Mouse (Mus musculus) MEL (cell line): ENCODE data around the gene Emp3. TPM values are rescaled to one million over a fixed set of nuclear protein-coding genes. Genes with fewer than 3 reads are reported as not detected.

ENCODE experiments used
- DNase-seq: peaks from one replicate; pipeline ENCODE4 v3.0.0; 2011; ENCODE audit warnings: low read depth, low spot score
- H3K27ac ChIP-seq: 2 replicates; pipeline ENCODE4 v1.5.1; 2012; ENCODE audit warnings: low read depth, mild to moderate bottlenecking, control low read depth, low read length, moderate library complexity; ENCODE audit not compliant: control insufficient read depth
- H3K27me3 ChIP-seq, 2 experiments: fragments of 150-350 bp in 1 of 2; sonication (generic) in 1 of 2; 2 replicates each; pipeline ENCODE4 v1.6.1; 2012; ENCODE audit warnings: low read length in 2 of 2, mild to moderate bottlenecking in 2 of 2, improper control_type of control experiment in 1 of 2, moderate library complexity in 1 of 2; ENCODE audit not compliant: insufficient read depth in 2 of 2, control insufficient read depth in 1 of 2
- H3K36me3 ChIP-seq, 2 experiments: 2 replicates each; pipeline ENCODE4 v1.6.1; 2012 to 2014; ENCODE audit warnings: low read length in 2 of 2, improper control_type of control experiment in 1 of 2, inconsistent platforms in 1 of 2, mild to moderate bottlenecking in 1 of 2; ENCODE audit not compliant: insufficient read depth in 2 of 2, control insufficient read depth in 1 of 2
- H3K4me1 ChIP-seq, 2 experiments: fragments of 150-350 bp in 1 of 2; sonication (generic) in 1 of 2; 2 replicates each; pipeline ENCODE4 v1.6.1; 2012; ENCODE audit warnings: low read length in 2 of 2, improper control_type of control experiment in 1 of 2, mild to moderate bottlenecking in 1 of 2; ENCODE audit not compliant: insufficient read depth in 2 of 2, control insufficient read depth in 1 of 2
- H3K4me3 ChIP-seq, 2 experiments: fragments of 150-350 bp in 1 of 2; sonication (generic) in 1 of 2; 2 replicates each; pipeline ENCODE4 v1.5.1; 2012; ENCODE audit warnings: low read depth in 2 of 2, low read length in 2 of 2, mild to moderate bottlenecking in 2 of 2, moderate library complexity in 2 of 2, control low read depth in 1 of 2, improper control_type of control experiment in 1 of 2; ENCODE audit not compliant: control insufficient read depth in 1 of 2, insufficient read depth in 1 of 2
- H3K79me2 ChIP-seq: 2 replicates; pipeline ENCODE4 v1.6.1; 2012; ENCODE audit warnings: mild to moderate bottlenecking, low read length, moderate library complexity; ENCODE audit not compliant: control insufficient read depth, poor library complexity, insufficient read depth
- H3K9ac ChIP-seq: 2 replicates; pipeline ENCODE4 v1.6.1; 2012; ENCODE audit warnings: low read depth, mild to moderate bottlenecking, control low read depth, low read length, moderate library complexity; ENCODE audit not compliant: control insufficient read depth, poor library complexity, severe bottlenecking
- H3K9me3 ChIP-seq: fragments of 150-350 bp; sonication (generic); replicated peaks from 2 replicates; pipeline ENCODE4 v1.6.1; 2012; ENCODE audit warnings: mild to moderate bottlenecking, low read length, improper control_type of control experiment, moderate library complexity; ENCODE audit not compliant: insufficient read depth
- CHD2 ChIP-seq: IDR thresholded peaks from 2 replicates; pipeline ENCODE4 v1.6.1; 2011; ENCODE audit warnings: low read length, improper control_type of control experiment
- EP300 ChIP-seq, 2 experiments: IDR thresholded peaks; 2 replicates each; pipeline ENCODE4 v1.6.1; 2011; ENCODE audit warnings: improper control_type of control experiment in 2 of 2, low read length in 2 of 2, low read depth in 1 of 2, mild to moderate bottlenecking in 1 of 2
- ETS1 ChIP-seq: IDR thresholded peaks from 2 replicates; pipeline ENCODE4 v1.6.1; 2012; ENCODE audit warnings: low read depth, mild to moderate bottlenecking, inconsistent platforms, low read length, improper control_type of control experiment, moderate library complexity
- GABPA ChIP-seq: IDR thresholded peaks from 2 replicates; pipeline ENCODE4 v1.6.1; 2012; ENCODE audit warnings: low read depth, mild to moderate bottlenecking, inconsistent platforms, low read length, improper control_type of control experiment, moderate library complexity
- KAT2A ChIP-seq: conservative IDR thresholded peaks from 2 replicates; pipeline ENCODE4 v1.6.1; 2012; ENCODE audit warnings: low read depth, low read length, improper control_type of control experiment, inconsistent platforms
- MAZ ChIP-seq: IDR thresholded peaks from 2 replicates; pipeline ENCODE4 v1.6.1; 2012; ENCODE audit warnings: low read depth, mild to moderate bottlenecking, inconsistent platforms, low read length, improper control_type of control experiment
- MEF2A ChIP-seq: IDR thresholded peaks from 2 replicates; pipeline ENCODE4 v1.6.1; 2014; ENCODE audit warnings: low read depth, mild to moderate bottlenecking, inconsistent platforms, low read length, improper control_type of control experiment; ENCODE audit not compliant: poor library complexity, insufficient replicate concordance, severe bottlenecking; ENCODE audit errors: extremely low read depth
- MYB ChIP-seq: IDR thresholded peaks from 2 replicates; pipeline ENCODE4 v1.6.1; 2011; ENCODE audit warnings: mild to moderate bottlenecking, low read depth, low read length, improper control_type of control experiment
- MYC ChIP-seq: IDR thresholded peaks from 2 replicates; pipeline ENCODE4 v1.6.1; 2011; ENCODE audit warnings: low read depth, mild to moderate bottlenecking, low read length, improper control_type of control experiment, moderate library complexity
- NELFE ChIP-seq: IDR thresholded peaks from 2 replicates; pipeline ENCODE4 v1.6.1; 2011; ENCODE audit warnings: low read depth, low read length, improper control_type of control experiment
- POLR2A ChIP-seq, 2 experiments: IDR thresholded peaks; 2 replicates each; pipeline ENCODE4 v1.6.1; 2011 to 2012; ENCODE audit warnings: low read length in 2 of 2, mild to moderate bottlenecking in 2 of 2, control low read depth in 1 of 2, improper control_type of control experiment in 1 of 2, low read depth in 1 of 2, moderate library complexity in 1 of 2; ENCODE audit not compliant: control insufficient read depth in 1 of 2, insufficient read depth in 1 of 2, poor library complexity in 1 of 2
- POLR2AphosphoS5 ChIP-seq: IDR thresholded peaks from 2 replicates; pipeline ENCODE4 v1.6.1; 2012; ENCODE audit warnings: low read depth, borderline replicate concordance, mild to moderate bottlenecking, inconsistent platforms, low read length, moderate library complexity, mixed read lengths
- RCOR1 ChIP-seq: IDR thresholded peaks from 2 replicates; pipeline ENCODE4 v1.6.1; 2012; ENCODE audit warnings: low read depth, mild to moderate bottlenecking, inconsistent platforms, low read length, improper control_type of control experiment
- SIN3A ChIP-seq: IDR thresholded peaks from 2 replicates; pipeline ENCODE4 v1.6.1; 2012; ENCODE audit warnings: low read length, improper control_type of control experiment, inconsistent platforms
- TBP ChIP-seq: IDR thresholded peaks from 2 replicates; pipeline ENCODE4 v1.8.0; 2011; ENCODE audit warnings: low read depth, low read length, improper control_type of control experiment
- TCF12 ChIP-seq: IDR thresholded peaks from 2 replicates; pipeline ENCODE4 v1.6.1; 2014; ENCODE audit warnings: low read depth, mild to moderate bottlenecking, inconsistent platforms, low read length, improper control_type of control experiment, moderate library complexity
- UBTF ChIP-seq: IDR thresholded peaks from 2 replicates; pipeline ENCODE4 v1.6.1; 2012; ENCODE audit warnings: low read depth, mild to moderate bottlenecking, inconsistent platforms, low read length, improper control_type of control experiment, moderate library complexity, borderline replicate concordance; ENCODE audit not compliant: insufficient read depth
- USF1 ChIP-seq: IDR thresholded peaks from 2 replicates; pipeline ENCODE4 v1.6.1; 2014; ENCODE audit warnings: low read depth, mild to moderate bottlenecking, inconsistent platforms, low read length, improper control_type of control experiment, moderate library complexity
- USF2 ChIP-seq, 2 experiments: IDR thresholded peaks; 2 replicates each; pipeline ENCODE4 v1.6.1; 2011 to 2012; ENCODE audit warnings: improper control_type of control experiment in 2 of 2, low read length in 2 of 2, borderline replicate concordance in 1 of 2, inconsistent platforms in 1 of 2, low read depth in 1 of 2, mild to moderate bottlenecking in 1 of 2; ENCODE audit not compliant: insufficient read depth in 1 of 2
- ZKSCAN1 ChIP-seq: IDR thresholded peaks from 2 replicates; pipeline ENCODE4 v1.6.1; 2012; ENCODE audit warnings: low read depth, mild to moderate bottlenecking, inconsistent platforms, low read length, improper control_type of control experiment, moderate library complexity
- ZMIZ1 ChIP-seq: IDR thresholded peaks from 2 replicates; pipeline ENCODE4 v1.6.1; 2012; ENCODE audit warnings: low read depth, mild to moderate bottlenecking, inconsistent platforms, low read length, improper control_type of control experiment, moderate library complexity
- ZNF384 ChIP-seq: IDR thresholded peaks from 2 replicates; pipeline ENCODE4 v1.6.1; 2012; ENCODE audit warnings: low read depth, mild to moderate bottlenecking, inconsistent platforms, low read length, improper control_type of control experiment
- polyA plus RNA-seq, 2 experiments: library from polyadenylated mRNA; stranded (reverse) in 1 of 2; unstranded in 1 of 2; fragments of >175 nt in 1 of 2; fragments of >200 nt in 1 of 2; gene quantifications; 2 replicates each; pipeline versions ENCODE4 v1.2.1 to v1.2.4; 2012; ENCODE audit warnings: low replicate concordance in 2 of 2, low read depth in 1 of 2; ENCODE audit not compliant: insufficient read length in 2 of 2, insufficient read depth in 1 of 2, missing spikeins in 1 of 2
- total RNA-seq: library from RNA; depleted of rRNA; stranded (reverse); fragments of 300-350 nt; gene quantifications from 2 replicates; pipeline ENCODE4 v1.2.3, GENCODE M21; 2012

Emp3 gene
- total and polyA plus RNA-seq, 3 experiments = 75.0 to 111 TPM; not detected in 1

DNA sequence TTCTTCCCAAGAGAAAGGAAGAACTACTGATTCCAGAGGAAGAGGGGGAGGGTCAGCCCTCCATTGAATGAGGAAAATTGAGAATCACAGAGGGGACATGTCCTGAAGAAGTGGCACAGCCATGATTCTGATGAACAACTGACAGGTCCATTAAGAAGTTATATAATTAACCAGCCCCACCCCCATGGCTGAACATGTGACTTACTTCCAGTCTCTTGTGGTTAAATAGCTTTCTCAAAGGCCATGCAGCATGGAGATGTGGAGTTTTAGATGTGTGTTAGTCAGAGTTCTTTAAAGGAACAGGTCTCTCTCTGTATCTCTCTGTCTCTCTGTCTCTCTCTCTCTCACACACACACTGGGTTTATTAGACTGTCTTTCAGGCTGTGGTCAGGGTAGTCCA is 12.8 kb downstream of the Emp3 start:
- H3K79me2 ChIP-seq = no peaks in the 10 kb centered on the region
- H3K4me3 ChIP-seq = no peak overlapping the region
- TF ChIP-seq MEF2A = no peak
- TF ChIP-seq USF2 (IDR thresholded peaks at IDR 0.05; ENCODE audit: borderline replicate concordance in 1 of 2, insufficient read depth in 1 of 2, low read depth in 1 of 2, low read length in 2 of 2) = no peak
- TF ChIP-seq MYC = no peak
- TF ChIP-seq USF1 = peak; percentile 48; the same call in 1 of the 2 replicates
- TF ChIP-seq CHD2 = no peak
- H3K27ac ChIP-seq = no peak overlapping the region
- H3K9me3 ChIP-seq = no peaks in the 10 kb centered on the region
- no peak overlapping the region for H3K9ac ChIP-seq
- H3K27me3 ChIP-seq = no peaks in the 10 kb centered on the region
- no peaks in the 10 kb centered on the region for H3K4me1 ChIP-seq
- 0 out of 4 replicates have a peak, but pooled peaks cover 0 to 2% of the 10 kb centered on the region in 2 experiments for H3K36me3 ChIP-seq
- DNase-seq = no peak

GRCm38 (mm10) chr7:45906622-45907021 is 14.6 kb downstream of the Emp3 start:
- no peak for DNase-seq
- Histone ChIP-seq H3K4me3 (no peak overlapping the region), H3K79me2 (no peaks in the 10 kb centered on the region), H3K4me1 (no peaks in the 10 kb centered on the region), H3K9ac (no peak overlapping the region), H3K27ac (no peak overlapping the region), H3K9me3 (no peaks in the 10 kb centered on the region), H3K27me3 (no peaks in the 10 kb centered on the region), H3K36me3 (0 out of 4 replicates have a peak, but pooled peaks cover 0 to 2% of the 10 kb centered on the region in 2 experiments)
- TF ChIP-seq POLR2A (IDR thresholded peaks at IDR 0.05; ENCODE audit: control insufficient read depth in 1 of 2, insufficient read depth in 1 of 2, low read depth in 1 of 2, low read length in 2 of 2, poor library complexity in 1 of 2) (no peak), ZNF384 (no peak), NELFE (no peak), SIN3A (no peak), TCF12 (no peak), POLR2AphosphoS5 (no peak), MEF2A (no peak), GABPA (no peak), CHD2 (no peak), KAT2A (no peak), MYB (no peak), RCOR1 (no peak), ZKSCAN1 (no peak), TBP (no peak), MAZ (no peak), UBTF (no peak), ETS1 (no peak), ZMIZ1 (no peak), EP300 (IDR thresholded peaks at IDR 0.05; ENCODE audit: low read depth in 1 of 2, low read length in 2 of 2) (no peak)
